Mouse (Mus musculus): ENCODE measurements around the gene Tatdn2.

DNA sequence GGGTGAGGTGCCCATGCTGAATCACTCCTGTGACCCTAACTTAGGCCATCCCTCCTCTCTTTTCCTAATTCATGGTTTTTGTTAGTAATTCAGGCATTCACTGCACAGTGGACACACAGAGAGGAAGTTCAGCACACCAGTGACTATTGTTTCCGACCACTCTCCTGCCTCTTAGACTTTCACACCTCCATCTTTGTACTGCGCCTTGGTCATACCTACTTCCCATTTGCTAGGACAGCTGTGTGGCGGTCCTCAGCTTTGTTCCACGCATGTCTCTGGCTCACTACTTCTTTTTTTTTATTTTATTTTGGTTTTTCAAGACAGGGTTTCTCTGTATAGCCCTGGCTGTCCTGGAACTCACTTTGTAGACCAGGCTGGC lies 5.8 kb upstream of the Tatdn2 start:
- TF ChIP-seq CTCF (conservative IDR thresholded peaks at IDR 0.05; ENCODE audit: low read length): no peak
- no peak for TF ChIP-seq POU5F1 (IDR thresholded peaks at IDR 0.05; ENCODE audit: borderline replicate concordance, low read length)
